Mouse (Mus musculus) stomach, postnatal 0 days (tissue): Measurements from ENCODE around the gene Neb.

Experiments used
- CTCF ChIP-seq: IDR thresholded peaks from 2 replicates; pipeline ENCODE4 v1.5.1; 2016; ENCODE audit warnings: antibody characterized with exemption, low read depth, mild to moderate bottlenecking, moderate library complexity
- EP300 ChIP-seq: optimal IDR thresholded peaks from 2 replicates; pipeline ENCODE3; 2016; ENCODE audit warnings: antibody characterized with exemption

- no peak for TF ChIP-seq CTCF
- no peak for TF ChIP-seq EP300
These were observed 90.8 kb downstream of the Neb start for GRCm38 (mm10) chr2:52287436-52287835.
